Mouse (Mus musculus): ENCODE results near the gene Pola1. TPM values are rescaled to one million over a fixed set of nuclear protein-coding genes. Genes with fewer than 3 reads are reported as not detected.
A peak's percentile ranks its signal among the peaks of the same experiment; 100 is the strongest.

The Pola1 gene
- polyA plus RNA-seq, 1 experiment = 4.8 TPM

- Histone ChIP-seq H3K36me3 (ENCODE audit: control insufficient read depth, insufficient read depth) (no peaks in the 10 kb centered on the region), H3K79me3 (ENCODE audit: low read depth) (no peaks in the 10 kb centered on the region), H3K79me2 (ENCODE audit: control insufficient read depth, insufficient read depth) (no peaks in the 10 kb centered on the region), H3K27me3 (ENCODE audit: control insufficient read depth, insufficient read depth, insufficient read length) (peaks cover 44% of the 10 kb centered on the region), H3ac (ENCODE audit: control insufficient read depth, insufficient read length, low read depth) (no peak overlapping the region), H3K4me3 (ENCODE audit: insufficient read depth, poor library complexity, severe bottlenecking) (no peak overlapping the region)
- TF ChIP-seq CTCF (IDR thresholded peaks at IDR 0.05; ENCODE audit: control insufficient read depth, insufficient read depth, insufficient read length) = no peak
- no peak for TF ChIP-seq FOSL1 (IDR thresholded peaks at IDR 0.05; ENCODE audit: insufficient read depth, low read length, poor library complexity, severe bottlenecking)
- TF ChIP-seq MAX (IDR thresholded peaks at IDR 0.05) = no peak
- TF ChIP-seq MYOD1 (IDR thresholded peaks at IDR 0.05; ENCODE audit: control insufficient read depth, insufficient read length, low read depth) = no peak
- TF ChIP-seq MYOG (IDR thresholded peaks at IDR 0.05; ENCODE audit: control insufficient read depth, extremely low read depth, insufficient read length) = no peak
- TF ChIP-seq USF1 (IDR thresholded peaks at IDR 0.05; ENCODE audit: low read depth) = no peak
- no peak for TF ChIP-seq CEBPB (IDR thresholded peaks at IDR 0.05; ENCODE audit: low read depth)
These were observed 343.6 kb downstream of the Pola1 start for GRCm38 (mm10) chrX:93288339-93288738.

- H3K4me3 ChIP-seq (ENCODE audit: insufficient read depth, poor library complexity, severe bottlenecking) = no peak within 1 kb of the TSS
- TF ChIP-seq CTCF (IDR thresholded peaks at IDR 0.05; ENCODE audit: control insufficient read depth, insufficient read depth, insufficient read length) (no peak), FOSL1 (IDR thresholded peaks at IDR 0.05; ENCODE audit: insufficient read depth, low read length, poor library complexity, severe bottlenecking) (no peak), MYOG (IDR thresholded peaks at IDR 0.05; ENCODE audit: control insufficient read depth, extremely low read depth, insufficient read length) (no peak), USF1 (IDR thresholded peaks at IDR 0.05; ENCODE audit: low read depth) (no peak), MYOD1 (IDR thresholded peaks at IDR 0.05; ENCODE audit: control insufficient read depth, insufficient read length, low read depth) (no peak), MAX (IDR thresholded peaks at IDR 0.05) (no peak), CEBPB (IDR thresholded peaks at IDR 0.05; ENCODE audit: low read depth) (no peak)
- no peaks in the 10 kb centered on the region for H3K79me2 ChIP-seq (ENCODE audit: control insufficient read depth, insufficient read depth)
- H3ac ChIP-seq (ENCODE audit: control insufficient read depth, insufficient read length, low read depth) = no peak within 1 kb of the TSS
- no peaks in the 10 kb centered on the region for H3K79me3 ChIP-seq (ENCODE audit: low read depth)
- H3K36me3 ChIP-seq (ENCODE audit: control insufficient read depth, insufficient read depth) = no peaks in the 10 kb centered on the region
- peaks cover 49% of the 10 kb centered on the region for H3K27me3 ChIP-seq (ENCODE audit: control insufficient read depth, insufficient read depth, insufficient read length)
These were observed 345.6 kb downstream of the Pola1 start, which contains the start of gene Arx for GRCm38 (mm10) chrX:93286291-93286893. Gene Arx (plus strand): TSS chrX:93286445.

- Histone ChIP-seq H3ac (ENCODE audit: control insufficient read depth, insufficient read length, low read depth) (no peak overlapping the region), H3K4me3 (ENCODE audit: insufficient read depth, poor library complexity, severe bottlenecking) (no peak overlapping the region), H3K27me3 (ENCODE audit: control insufficient read depth, insufficient read depth, insufficient read length) (peaks cover 39% of the 10 kb centered on the region), H3K36me3 (ENCODE audit: control insufficient read depth, insufficient read depth) (no peaks in the 10 kb centered on the region), H3K79me3 (ENCODE audit: low read depth) (no peaks in the 10 kb centered on the region), H3K79me2 (ENCODE audit: control insufficient read depth, insufficient read depth) (no peaks in the 10 kb centered on the region)
- TF ChIP-seq MYOG (IDR thresholded peaks at IDR 0.05; ENCODE audit: control insufficient read depth, extremely low read depth, insufficient read length) (no peak), MYOD1 (IDR thresholded peaks at IDR 0.05; ENCODE audit: control insufficient read depth, insufficient read length, low read depth) (no peak)
These were observed 346.9 kb downstream of the Pola1 start for GRCm38 (mm10) chrX:93285091-93285490.

- H3K79me3 ChIP-seq (ENCODE audit: low read depth) = no peaks in the 10 kb centered on the region
- no peaks in the 10 kb centered on the region for H3K79me2 ChIP-seq (ENCODE audit: control insufficient read depth, insufficient read depth)
- H3K36me3 ChIP-seq (ENCODE audit: control insufficient read depth, insufficient read depth) = no peaks in the 10 kb centered on the region
- H3ac ChIP-seq (ENCODE audit: control insufficient read depth, insufficient read length, low read depth) = no peak overlapping the region
- peaks cover 28% of the 10 kb centered on the region for H3K27me3 ChIP-seq (ENCODE audit: control insufficient read depth, insufficient read depth, insufficient read length)
- TF ChIP-seq MAX (IDR thresholded peaks at IDR 0.05) = no peak
- no peak overlapping the region for H3K4me3 ChIP-seq (ENCODE audit: insufficient read depth, poor library complexity, severe bottlenecking)
These were observed 350.2 kb downstream of the Pola1 start for GRCm38 (mm10) chrX:93281756-93282155.

- TF ChIP-seq FOSL1 (IDR thresholded peaks at IDR 0.05; ENCODE audit: insufficient read depth, low read length, poor library complexity, severe bottlenecking) (no peak), CEBPB (IDR thresholded peaks at IDR 0.05; ENCODE audit: low read depth) (no peak), CTCF (IDR thresholded peaks at IDR 0.05; ENCODE audit: control insufficient read depth, insufficient read depth, insufficient read length) (peak; percentile 51)
- Histone ChIP-seq H3K79me2 (ENCODE audit: control insufficient read depth, insufficient read depth) (no peaks in the 10 kb centered on the region), H3K79me3 (ENCODE audit: low read depth) (no peaks in the 10 kb centered on the region), H3K27me3 (ENCODE audit: control insufficient read depth, insufficient read depth, insufficient read length) (peaks cover 23% of the 10 kb centered on the region), H3ac (ENCODE audit: control insufficient read depth, insufficient read length, low read depth) (no peak overlapping the region), H3K4me3 (ENCODE audit: insufficient read depth, poor library complexity, severe bottlenecking) (no peak overlapping the region), H3K36me3 (ENCODE audit: control insufficient read depth, insufficient read depth) (no peaks in the 10 kb centered on the region)
These were observed 350.8 kb downstream of the Pola1 start for GRCm38 (mm10) chrX:93281028-93281723.

GRCm38 (mm10) chrX:93279940-93280339, 352.0 kb downstream of the Pola1 start:
- no peaks in the 10 kb centered on the region for H3K79me2 ChIP-seq (ENCODE audit: control insufficient read depth, insufficient read depth)
- no peaks in the 10 kb centered on the region for H3K79me3 ChIP-seq (ENCODE audit: low read depth)
- H3ac ChIP-seq (ENCODE audit: control insufficient read depth, insufficient read length, low read depth) = no peak overlapping the region
- H3K36me3 ChIP-seq (ENCODE audit: control insufficient read depth, insufficient read depth) = no peaks in the 10 kb centered on the region
- H3K4me3 ChIP-seq (ENCODE audit: insufficient read depth, poor library complexity, severe bottlenecking) = no peak overlapping the region
- peaks cover 14% of the 10 kb centered on the region for H3K27me3 ChIP-seq (ENCODE audit: control insufficient read depth, insufficient read depth, insufficient read length)
- no peak for TF ChIP-seq CEBPB (IDR thresholded peaks at IDR 0.05; ENCODE audit: low read depth)
- TF ChIP-seq USF1 (IDR thresholded peaks at IDR 0.05; ENCODE audit: low read depth) = no peak
- TF ChIP-seq CTCF (IDR thresholded peaks at IDR 0.05; ENCODE audit: control insufficient read depth, insufficient read depth, insufficient read length) = no peak
- TF ChIP-seq MYOG (IDR thresholded peaks at IDR 0.05; ENCODE audit: control insufficient read depth, extremely low read depth, insufficient read length) = no peak
- no peak for TF ChIP-seq MYOD1 (IDR thresholded peaks at IDR 0.05; ENCODE audit: control insufficient read depth, insufficient read length, low read depth)
- TF ChIP-seq FOSL1 (IDR thresholded peaks at IDR 0.05; ENCODE audit: insufficient read depth, low read length, poor library complexity, severe bottlenecking) = no peak
- no peak for TF ChIP-seq MAX (IDR thresholded peaks at IDR 0.05)
